Mouse (Mus musculus): Measurements from ENCODE around the gene Klhdc8a.

DNA sequence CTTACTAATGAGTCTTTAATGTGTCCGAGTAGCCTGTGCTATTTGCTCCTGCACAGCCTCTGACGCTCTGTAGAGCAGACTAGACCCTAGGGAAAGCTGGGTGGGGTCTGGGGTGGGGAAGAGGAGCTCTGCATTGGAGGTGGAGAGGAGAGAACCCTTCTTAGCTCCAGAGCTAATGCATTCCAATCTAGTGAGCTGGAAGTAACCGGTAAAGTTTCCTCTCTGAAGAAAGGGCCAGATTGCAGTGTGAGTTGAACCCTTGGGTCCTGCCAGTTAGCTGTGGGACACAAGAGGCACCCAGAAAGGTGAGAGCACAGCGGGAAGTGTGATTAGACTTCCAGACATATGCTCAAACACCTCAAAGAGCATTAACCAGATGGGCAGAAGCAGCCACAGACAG, 6.7 kb upstream of the Klhdc8a start:
- TF ChIP-seq POLR2A (IDR thresholded peaks at IDR 0.05; ENCODE audit: control insufficient read depth, low read depth, low read length) (no peak), CTCF (IDR thresholded peaks at IDR 0.05; ENCODE audit: control insufficient read depth, insufficient read depth, insufficient replicate concordance, low read depth, low read length) (no peak)

Data from testis, adult 2 months (tissue).